Mouse (Mus musculus): ENCODE measurements around the gene Gigyf2. TPM values are rescaled to one million over a fixed set of nuclear protein-coding genes. Genes with fewer than 3 reads are reported as not detected.

Gigyf2 gene
- total and polyA plus RNA-seq, 3 experiments, result 87.3 to 156 (median 93.5) TPM

- in situ Hi-C loops (cut with MboI; ENCODE audit: low pct_ligation_motif_present, low pct_unique_long_range_greater_than_20kb, low sequenced_read_pairs), result no loop called here
- H3K4me3 ChIP-seq (replicated peaks in 1 of 3; ENCODE audit: low read depth in 2 of 3, low read length in 2 of 3, poor library complexity in 1 of 3), result no peak overlapping the region
- H3K9ac ChIP-seq (ENCODE audit: insufficient read depth, low read depth), result no peak overlapping the region
- H3K36me3 ChIP-seq (replicated peaks in 1 of 2; ENCODE audit: control insufficient read depth in 1 of 2, insufficient read depth in 1 of 2, low read length in 1 of 2), result no peaks in the 10 kb centered on the region
- H3K79me2 ChIP-seq (replicated peaks; ENCODE audit: control insufficient read depth, extremely low read depth, insufficient read depth, poor library complexity, severe bottlenecking), result no peaks in the 10 kb centered on the region
- no peak for DNase-seq (ENCODE audit: extremely low read depth)
- peaks cover 4 to 10% of the 10 kb centered on the region in 2 experiments; a peak in 3 of 4 replicates for H3K4me1 ChIP-seq (ENCODE audit: control insufficient read depth in 1 of 2, insufficient read depth in 2 of 2)
- dilution Hi-C loops (cut with MboI; ENCODE audit: extremely low pct_ligation_motif_present, extremely low pct_unique_long_range_greater_than_20kb, low sequenced_read_pairs), result no loop called here
- H3K27ac ChIP-seq (ENCODE audit: insufficient read depth, low read depth), result no peak overlapping the region
- no peaks in the 10 kb centered on the region for H3K9me3 ChIP-seq (replicated peaks; ENCODE audit: low read length)
- H3K27me3 ChIP-seq (replicated peaks), result no peaks in the 10 kb centered on the region
- TF ChIP-seq JUN (IDR thresholded peaks at IDR 0.05; ENCODE audit: insufficient read depth, low read depth, low read length) (no peak), RAD21 (IDR thresholded peaks at IDR 0.05; ENCODE audit: low read depth, low read length) (no peak), JUND (conservative IDR thresholded peaks at IDR 0.05; ENCODE audit: low read depth, low read length) (no peak)
- H3K4me2 ChIP-seq (ENCODE audit: insufficient read depth, low read depth, poor library complexity, severe bottlenecking), result no peak overlapping the region
Observed at GRCm38 (mm10) chr1:87308952-87309351, 17.8 kb upstream of the Gigyf2 start.

- H3K4me1 ChIP-seq (ENCODE audit: control insufficient read depth in 1 of 2, insufficient read depth in 2 of 2), result peaks cover 7 to 16% of the 10 kb centered on the region in 2 experiments; a peak in 3 of 4 replicates
- no peaks in the 10 kb centered on the region for H3K36me3 ChIP-seq (replicated peaks in 1 of 2; ENCODE audit: control insufficient read depth in 1 of 2, insufficient read depth in 1 of 2, low read length in 1 of 2)
- TF ChIP-seq MYC (IDR thresholded peaks at IDR 0.05; ENCODE audit: low read depth, low read length), result no peak
- no peak for TF ChIP-seq JUN (IDR thresholded peaks at IDR 0.05; ENCODE audit: insufficient read depth, low read depth, low read length)
- TF ChIP-seq GABPA (IDR thresholded peaks at IDR 0.05; ENCODE audit: insufficient replicate concordance, low read depth, low read length), result no peak
- no peaks in the 10 kb centered on the region for H3K27me3 ChIP-seq (replicated peaks)
- H3K79me2 ChIP-seq (replicated peaks; ENCODE audit: control insufficient read depth, extremely low read depth, insufficient read depth, poor library complexity, severe bottlenecking), result no peaks in the 10 kb centered on the region
- DNase-seq (ENCODE audit: extremely low read depth), result no peak
- no peaks in the 10 kb centered on the region for H3K9me3 ChIP-seq (replicated peaks; ENCODE audit: low read length)
- in situ Hi-C loops (cut with MboI; ENCODE audit: low pct_ligation_motif_present, low pct_unique_long_range_greater_than_20kb, low sequenced_read_pairs) (no loop called here), dilution Hi-C loops (cut with MboI; ENCODE audit: extremely low pct_ligation_motif_present, extremely low pct_unique_long_range_greater_than_20kb, low sequenced_read_pairs) (no loop called here)
- no peak overlapping the region for H3K4me3 ChIP-seq (replicated peaks in 1 of 3; ENCODE audit: low read depth in 2 of 3, low read length in 2 of 3, poor library complexity in 1 of 3)
- H3K27ac ChIP-seq (ENCODE audit: insufficient read depth, low read depth), result no peak overlapping the region
- no peak overlapping the region for H3K4me2 ChIP-seq (ENCODE audit: insufficient read depth, low read depth, poor library complexity, severe bottlenecking)
- H3K9ac ChIP-seq (ENCODE audit: insufficient read depth, low read depth), result no peak overlapping the region
Observed at GRCm38 (mm10) chr1:87309621-87310020, 17.2 kb upstream of the Gigyf2 start.

- H3K4me1 ChIP-seq (ENCODE audit: control insufficient read depth in 1 of 2, insufficient read depth in 2 of 2), result peaks cover 7 to 16% of the 10 kb centered on the region in 2 experiments; a peak in 3 of 4 replicates
- no peak overlapping the region for H3K27ac ChIP-seq (ENCODE audit: insufficient read depth, low read depth)
- dilution Hi-C loops (cut with MboI; ENCODE audit: extremely low pct_ligation_motif_present, extremely low pct_unique_long_range_greater_than_20kb, low sequenced_read_pairs), result no loop called here
- no peaks in the 10 kb centered on the region for H3K79me2 ChIP-seq (replicated peaks; ENCODE audit: control insufficient read depth, extremely low read depth, insufficient read depth, poor library complexity, severe bottlenecking)
- H3K27me3 ChIP-seq (replicated peaks), result no peaks in the 10 kb centered on the region
- in situ Hi-C loops (cut with MboI; ENCODE audit: low pct_ligation_motif_present, low pct_unique_long_range_greater_than_20kb, low sequenced_read_pairs), result no loop called here
- H3K9me3 ChIP-seq (replicated peaks; ENCODE audit: low read length), result no peaks in the 10 kb centered on the region
- DNase-seq (ENCODE audit: extremely low read depth), result no peak
- no peak overlapping the region for H3K4me3 ChIP-seq (replicated peaks in 1 of 3; ENCODE audit: low read depth in 2 of 3, low read length in 2 of 3, poor library complexity in 1 of 3)
- TF ChIP-seq PAX5 (IDR thresholded peaks at IDR 0.05; ENCODE audit: low read length) (no peak), ETS1 (conservative IDR thresholded peaks at IDR 0.05; ENCODE audit: low read depth, low read length) (no peak), TBP (conservative IDR thresholded peaks at IDR 0.05; ENCODE audit: low read depth, low read length) (no peak), JUN (IDR thresholded peaks at IDR 0.05; ENCODE audit: insufficient read depth, low read depth, low read length) (no peak), POLR2A (IDR thresholded peaks at IDR 0.05; ENCODE audit: low read depth, low read length) (no peak), POLR2AphosphoS2 (IDR thresholded peaks at IDR 0.05; ENCODE audit: low read depth, low read length) (no peak), NRF1 (IDR thresholded peaks at IDR 0.05; ENCODE audit: low read depth, low read length) (no peak), SMC3 (IDR thresholded peaks at IDR 0.05; ENCODE audit: low read depth, low read length) (no peak), UBTF (IDR thresholded peaks at IDR 0.05; ENCODE audit: low read depth, low read length) (no peak), ELF1 (IDR thresholded peaks at IDR 0.05; ENCODE audit: low read depth, low read length) (no peak), ZNF384 (IDR thresholded peaks at IDR 0.05; ENCODE audit: low read depth, low read length) (no peak), E2F4 (IDR thresholded peaks at IDR 0.05; ENCODE audit: insufficient replicate concordance, low read depth, low read length) (no peak), BHLHE40 (IDR thresholded peaks at IDR 0.05; ENCODE audit: low read depth, low read length) (no peak), GABPA (IDR thresholded peaks at IDR 0.05; ENCODE audit: insufficient replicate concordance, low read depth, low read length) (no peak), RAD21 (IDR thresholded peaks at IDR 0.05; ENCODE audit: low read depth, low read length) (no peak)
- no peaks in the 10 kb centered on the region for H3K36me3 ChIP-seq (replicated peaks in 1 of 2; ENCODE audit: control insufficient read depth in 1 of 2, insufficient read depth in 1 of 2, low read length in 1 of 2)
- H3K4me2 ChIP-seq (ENCODE audit: insufficient read depth, low read depth, poor library complexity, severe bottlenecking), result no peak overlapping the region
- H3K9ac ChIP-seq (ENCODE audit: insufficient read depth, low read depth), result no peak overlapping the region
Observed at GRCm38 (mm10) chr1:87312681-87313080, 14.1 kb upstream of the Gigyf2 start.
